Mouse (Mus musculus): Measurements from ENCODE around the gene Ly6g5c.

Ly6g5c gene

DNA sequence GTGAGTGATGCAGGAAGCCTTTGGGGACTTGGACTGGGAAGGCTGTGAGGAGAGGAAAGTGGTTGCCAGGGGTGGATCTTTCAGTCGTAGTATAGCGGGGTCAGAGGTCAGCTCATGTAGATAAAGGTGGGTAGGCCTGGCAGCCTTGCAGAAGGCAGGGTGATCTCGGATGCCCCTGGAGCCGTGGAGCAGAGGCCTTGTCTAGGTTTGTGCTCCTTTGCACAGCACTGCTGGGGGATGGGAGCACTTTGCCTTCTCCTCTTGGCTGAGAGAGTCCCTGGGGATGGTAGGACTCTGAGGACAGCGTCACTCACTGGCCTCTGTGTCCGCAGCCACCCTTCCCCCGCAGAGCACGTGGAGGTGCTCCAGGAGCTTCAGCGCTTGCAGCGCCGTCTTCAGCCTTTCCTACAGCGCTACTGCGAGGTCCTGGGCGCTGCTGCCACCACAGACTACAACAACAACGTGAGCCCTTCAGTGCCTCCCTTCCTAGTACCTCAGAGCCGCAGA, 32.5 kb downstream of the Ly6g5c start:
- DNase-seq (ENCODE audit: low spot score in 2 of 2) = no peak

DNA sequence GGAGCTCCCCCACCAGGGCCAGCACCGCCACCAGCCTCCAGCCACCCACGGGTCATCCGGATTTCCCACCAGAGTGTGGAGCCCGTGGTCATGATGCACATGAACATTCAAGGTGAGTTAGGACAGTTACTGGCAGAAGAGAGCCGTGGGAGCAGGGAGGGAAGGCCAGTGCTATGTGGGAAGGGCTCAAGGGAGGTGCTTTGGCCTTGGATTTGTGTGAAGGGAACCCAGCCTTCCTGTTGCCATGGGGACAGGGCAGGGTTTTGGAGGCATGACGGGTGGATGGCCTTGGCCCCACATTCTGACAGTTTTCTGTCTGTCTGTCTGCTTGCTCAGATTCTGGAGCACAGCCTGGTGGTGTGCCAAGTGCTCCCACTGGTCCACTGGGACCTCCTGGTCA, 33.9 kb downstream of the Ly6g5c start:
- no peak for DNase-seq (ENCODE audit: low spot score in 2 of 2)

DNA sequence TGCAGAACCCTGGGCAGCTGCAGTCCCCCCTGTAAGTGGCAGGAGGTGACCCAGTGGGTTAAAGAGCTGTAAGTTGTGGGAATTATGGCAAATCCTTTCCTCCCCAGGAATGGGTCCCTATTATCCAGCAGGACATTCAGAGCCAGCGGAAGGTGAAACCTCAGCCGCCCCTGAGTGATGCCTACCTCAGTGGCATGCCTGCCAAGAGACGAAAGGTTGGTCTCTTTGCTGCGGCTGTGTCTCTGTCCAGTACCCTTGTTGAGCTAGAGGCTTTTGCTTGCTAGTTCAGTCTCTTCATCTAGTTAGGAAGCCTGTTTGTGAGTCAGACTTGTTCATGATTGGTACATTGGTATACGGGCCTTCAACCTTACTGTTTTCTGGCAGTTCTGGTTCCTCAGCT, 38.1 kb downstream of the Ly6g5c start:
- DNase-seq (ENCODE audit: low spot score in 2 of 2) = no peak

DNA sequence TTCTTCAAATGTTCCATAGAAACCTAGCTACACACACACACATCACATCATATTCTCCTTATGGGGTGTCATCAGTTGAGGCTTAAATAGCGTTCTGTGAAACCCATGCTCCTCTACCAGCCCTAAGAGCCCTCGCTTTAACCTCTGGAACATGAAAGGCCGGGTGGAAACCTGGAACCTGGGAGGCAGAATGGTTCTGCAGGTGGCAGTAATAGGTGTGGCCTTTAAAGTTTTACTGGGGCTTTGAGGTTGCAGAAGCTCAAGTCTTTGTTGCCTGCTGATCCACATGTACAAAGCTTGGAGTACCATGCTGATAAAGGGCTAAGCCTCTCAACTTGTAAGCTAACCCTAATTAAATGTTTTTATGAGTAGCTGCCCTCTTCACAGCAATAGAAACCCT, 39.3 kb downstream of the Ly6g5c start:
- no peak for DNase-seq (ENCODE audit: low spot score in 2 of 2)

DNA sequence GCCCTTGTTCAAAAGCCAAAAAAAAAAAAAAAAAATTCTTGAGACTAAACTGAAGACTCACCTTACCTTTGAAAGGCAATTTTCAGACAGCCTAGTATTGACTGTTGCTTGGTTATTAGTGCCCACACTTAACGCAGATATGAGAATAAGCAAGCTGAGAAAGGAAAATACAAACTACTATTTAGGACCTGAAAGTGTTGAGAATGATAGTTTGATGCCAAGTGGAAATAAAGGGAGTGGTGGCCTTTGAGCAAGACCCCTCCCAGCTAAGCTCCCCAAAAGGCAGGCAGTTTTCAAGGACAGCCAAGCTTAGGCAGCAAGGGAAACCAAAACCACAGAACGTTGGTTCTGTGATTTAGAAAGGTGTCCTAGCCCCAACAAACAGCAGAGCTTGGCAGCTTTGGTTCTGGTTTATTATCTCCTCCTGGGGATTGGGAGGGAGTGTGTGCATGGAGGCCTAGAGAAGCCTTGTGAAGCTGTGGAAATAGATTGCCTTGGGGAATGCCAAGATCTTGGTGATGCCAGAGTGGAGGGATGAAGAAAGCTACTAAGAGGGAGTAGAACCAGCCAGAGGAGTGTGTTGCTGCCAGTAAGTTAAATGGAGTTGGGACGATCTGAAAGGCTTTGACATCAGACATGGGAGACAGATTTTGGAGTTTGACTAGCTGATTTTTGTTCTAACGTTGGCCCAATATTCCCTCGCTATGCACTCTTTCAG, 40.0 kb downstream of the Ly6g5c start:
- DNase-seq (ENCODE audit: low spot score in 2 of 2) = no peak

DNA sequence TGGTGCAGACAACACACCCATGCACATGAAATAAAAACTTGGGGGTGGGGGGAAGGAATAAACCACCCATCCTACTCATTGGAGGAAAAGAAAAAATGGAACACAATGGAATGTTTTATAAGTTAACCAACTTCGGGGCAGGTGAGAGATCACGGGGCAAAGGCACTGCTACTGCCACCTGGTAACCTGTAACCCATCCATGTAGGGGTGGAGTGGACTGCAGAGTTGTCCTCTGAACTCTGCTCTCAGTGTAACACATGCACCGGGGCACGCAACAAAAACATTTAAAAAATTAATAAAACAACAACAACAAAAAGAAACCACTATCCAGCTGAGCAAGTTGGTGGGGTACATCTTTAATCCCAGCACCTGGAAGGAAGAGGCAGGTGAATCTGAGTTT, 44.0 kb downstream of the Ly6g5c start:
- DNase-seq (ENCODE audit: low spot score in 2 of 2) = no peak

DNA sequence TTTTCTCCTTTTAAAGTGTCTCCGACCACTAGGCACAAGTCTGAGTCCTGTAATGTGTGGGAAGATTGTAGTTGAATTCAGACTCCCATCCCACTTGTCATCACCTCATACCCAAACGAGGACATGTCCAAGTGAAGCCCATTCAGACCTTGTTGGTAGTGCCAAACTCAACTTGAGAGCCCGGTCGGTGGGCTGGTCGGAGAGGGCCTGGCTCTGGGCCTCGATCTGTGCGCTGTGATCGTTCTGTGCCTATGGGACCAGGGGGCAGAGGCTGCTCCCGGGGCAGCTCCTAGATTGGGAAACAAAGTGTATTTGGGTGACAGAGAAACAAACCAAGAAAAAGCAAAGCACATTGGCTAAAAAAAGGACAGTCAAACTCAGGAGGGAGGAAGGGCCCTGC, 45.0 kb downstream of the Ly6g5c start:
- no peak for DNase-seq (ENCODE audit: low spot score in 2 of 2)

DNA sequence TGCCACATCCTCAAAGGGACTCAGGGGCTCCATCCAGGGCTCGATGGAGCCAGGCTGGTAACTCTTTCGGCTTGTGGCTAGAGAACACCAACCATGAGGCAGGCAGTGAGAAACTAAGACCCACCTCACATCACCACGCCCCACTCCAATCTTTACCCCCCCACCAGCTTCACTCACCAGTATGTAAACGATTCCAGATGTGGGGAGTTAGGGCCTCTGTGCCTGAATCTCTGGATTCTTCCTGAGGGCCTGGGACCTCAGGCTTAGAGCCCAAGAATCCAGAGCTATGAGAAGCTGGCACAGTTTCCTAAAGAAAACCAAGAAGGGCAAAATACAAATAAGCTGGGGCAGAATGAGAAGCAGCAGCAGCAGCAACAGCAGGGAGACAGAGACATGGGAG, 45.9 kb downstream of the Ly6g5c start:
- no peak for DNase-seq (ENCODE audit: low spot score in 2 of 2)

DNA sequence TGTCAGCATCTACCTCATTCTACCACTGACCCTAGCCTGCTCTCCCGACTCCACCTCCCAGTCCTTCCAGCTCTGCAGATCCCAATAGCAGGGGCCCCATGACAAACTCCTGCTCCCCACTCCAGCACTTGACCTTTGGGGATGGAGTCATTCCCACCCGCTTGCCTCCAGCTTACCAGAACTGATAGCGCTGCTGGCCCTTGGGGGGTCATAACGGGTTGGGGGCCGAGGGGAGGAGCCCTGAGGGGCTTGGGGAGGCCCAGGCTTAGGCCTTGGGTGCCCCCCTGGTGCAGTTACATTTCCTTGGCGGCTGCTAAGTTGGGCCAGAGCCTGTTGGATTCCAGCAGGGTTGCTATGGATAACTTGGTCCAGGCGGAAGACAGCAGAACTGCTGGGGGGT, 46.5 kb downstream of the Ly6g5c start:
- DNase-seq (ENCODE audit: low spot score in 2 of 2) = peak in 1 of 2 experiments; percentile 60

DNA sequence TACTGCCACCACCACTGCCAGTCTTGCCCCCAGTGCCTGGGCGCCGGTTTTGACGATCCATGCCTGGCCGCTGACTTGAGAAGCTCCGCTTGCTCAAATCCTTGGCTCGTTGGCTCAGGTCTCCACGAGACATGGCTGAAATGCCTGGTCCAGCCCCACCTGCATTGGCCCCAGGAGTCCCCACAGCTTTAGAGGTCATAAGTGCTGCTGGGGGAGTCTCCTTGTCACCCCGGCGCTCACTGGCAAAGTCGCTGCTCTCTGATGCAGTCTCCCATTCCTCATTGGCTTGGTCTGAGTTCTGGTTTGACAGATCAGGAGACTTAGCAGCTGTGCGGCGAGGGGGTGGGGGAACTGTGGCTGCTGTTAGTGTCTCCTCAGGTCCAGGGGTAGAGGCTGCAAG, 47.4 kb downstream of the Ly6g5c start:
- no peak for DNase-seq (ENCODE audit: low spot score in 2 of 2)

DNA sequence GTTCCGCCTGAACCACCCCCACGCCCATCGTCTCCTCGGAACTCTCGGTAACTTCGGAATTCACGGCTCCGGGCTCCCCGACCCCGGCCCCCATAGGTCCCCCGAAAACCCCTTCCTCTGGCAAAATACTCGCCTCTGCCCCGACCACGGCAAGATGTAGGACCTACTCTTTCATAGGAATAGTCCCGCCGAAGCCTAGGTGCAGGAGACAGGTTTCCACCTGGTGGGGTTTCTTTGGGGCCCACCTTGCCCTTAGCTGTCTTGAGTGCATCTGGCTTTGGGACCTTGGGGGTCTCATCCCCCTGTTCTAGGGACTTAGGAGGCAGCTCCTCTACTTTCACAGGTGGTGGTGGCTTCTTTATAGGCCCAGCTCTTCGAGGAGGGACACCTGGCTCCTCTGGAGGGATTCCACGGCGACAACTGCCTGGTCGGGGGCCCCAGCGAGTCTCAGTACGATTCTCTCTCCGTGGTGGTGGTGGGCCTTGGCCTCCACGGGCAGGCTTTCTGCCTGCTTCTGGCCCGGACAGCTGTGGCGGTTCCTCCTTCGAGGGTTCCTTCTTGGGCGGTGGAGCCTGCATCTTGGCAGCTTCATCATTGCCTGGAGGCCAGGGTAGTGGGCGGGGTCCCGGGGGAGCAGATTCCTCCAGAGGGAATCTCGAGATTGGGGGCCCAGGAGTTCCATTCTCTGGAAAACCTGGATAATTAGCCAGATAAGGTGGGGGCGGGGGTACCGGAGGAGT, 48.6 kb downstream of the Ly6g5c start:
- DNase-seq (ENCODE audit: low spot score in 2 of 2) = peak in 1 of 2 experiments; percentile 65

DNA sequence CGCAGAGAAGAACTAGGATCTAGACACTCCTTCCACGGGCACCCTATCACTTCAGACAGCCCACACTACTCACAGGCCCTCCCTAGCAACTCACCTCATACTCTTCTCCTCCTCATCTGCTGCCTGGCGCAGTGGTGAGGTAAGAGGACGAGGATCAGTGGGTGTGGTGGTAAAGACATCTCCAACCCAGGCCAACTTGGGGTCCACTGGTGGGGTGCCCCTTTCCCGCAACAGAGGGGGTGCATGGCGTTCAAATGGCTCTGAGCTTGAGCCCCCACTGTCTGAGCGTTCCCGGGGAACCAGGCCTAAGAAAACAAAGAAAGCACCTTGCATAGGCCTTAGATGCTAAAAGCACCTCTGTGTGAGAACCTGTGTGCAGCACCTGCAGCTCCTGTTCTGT, 49.2 kb downstream of the Ly6g5c start:
- DNase-seq (ENCODE audit: low spot score in 2 of 2) = peak in 1 of 2 experiments; percentile 60

DNA sequence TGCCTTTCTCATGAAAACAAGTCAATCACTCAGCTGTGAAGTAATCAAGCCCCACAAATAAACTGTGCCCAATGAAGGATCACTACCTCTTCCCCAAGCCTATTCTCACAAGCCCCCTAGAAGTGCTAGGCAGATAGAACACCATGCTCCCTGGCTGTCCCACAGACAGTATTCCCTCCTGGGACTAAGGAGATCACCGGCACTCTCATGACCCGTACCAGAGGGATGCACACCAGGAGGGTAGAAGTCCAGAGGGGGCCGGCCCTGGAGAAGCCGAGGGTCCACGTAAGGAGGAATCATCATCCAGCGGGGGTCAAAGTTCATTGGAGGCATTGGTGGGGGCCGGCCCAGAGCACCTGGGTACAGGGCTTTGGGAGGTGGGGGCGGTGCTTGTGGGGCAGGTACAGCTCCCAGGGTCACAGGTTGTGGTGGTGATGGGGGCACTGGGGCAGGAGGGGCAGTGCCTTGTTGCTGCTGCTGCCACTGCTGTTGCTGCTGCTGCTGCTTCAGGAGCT, 49.6 kb downstream of the Ly6g5c start:
- DNase-seq (ENCODE audit: low spot score in 2 of 2) = peak in 1 of 2 experiments; percentile 59

DNA sequence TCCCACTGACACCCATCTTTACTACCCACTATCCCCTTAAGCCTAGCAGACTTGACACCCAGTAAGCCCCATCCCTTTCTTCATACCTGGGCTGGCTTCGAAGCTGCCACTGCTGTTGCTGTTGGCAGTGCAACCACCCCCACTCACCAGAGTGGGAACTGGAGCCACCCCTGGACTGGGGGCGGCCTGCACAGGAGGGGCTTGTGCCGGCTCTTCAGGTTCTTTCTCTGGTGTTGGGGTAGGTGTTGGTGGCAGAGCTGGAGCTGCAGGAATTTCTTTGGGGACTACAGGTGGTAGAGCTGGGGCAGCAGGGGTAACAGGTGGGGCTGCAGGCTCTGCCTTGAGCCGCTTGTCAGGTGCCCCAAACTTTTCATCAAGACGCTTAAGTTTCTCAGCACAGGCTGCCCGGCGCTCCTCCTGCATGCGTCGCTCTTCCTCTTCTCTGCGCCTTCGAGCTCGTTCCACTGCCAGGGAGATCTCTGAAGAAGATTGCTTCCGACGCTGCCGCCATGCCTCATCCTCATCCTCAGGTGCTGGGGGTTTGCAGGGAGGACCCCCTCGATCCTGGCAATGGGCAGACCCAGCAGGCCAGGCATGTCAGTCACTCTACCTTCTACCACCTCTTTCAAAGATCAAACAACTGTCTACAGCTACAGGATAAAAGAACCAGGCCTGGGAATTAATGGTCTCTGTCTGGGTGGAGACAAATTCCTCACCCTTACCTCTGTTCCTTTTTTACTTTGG, 50.9 kb downstream of the Ly6g5c start:
- DNase-seq (ENCODE audit: low spot score in 2 of 2) = peak in 1 of 2 experiments; percentile 60

DNA sequence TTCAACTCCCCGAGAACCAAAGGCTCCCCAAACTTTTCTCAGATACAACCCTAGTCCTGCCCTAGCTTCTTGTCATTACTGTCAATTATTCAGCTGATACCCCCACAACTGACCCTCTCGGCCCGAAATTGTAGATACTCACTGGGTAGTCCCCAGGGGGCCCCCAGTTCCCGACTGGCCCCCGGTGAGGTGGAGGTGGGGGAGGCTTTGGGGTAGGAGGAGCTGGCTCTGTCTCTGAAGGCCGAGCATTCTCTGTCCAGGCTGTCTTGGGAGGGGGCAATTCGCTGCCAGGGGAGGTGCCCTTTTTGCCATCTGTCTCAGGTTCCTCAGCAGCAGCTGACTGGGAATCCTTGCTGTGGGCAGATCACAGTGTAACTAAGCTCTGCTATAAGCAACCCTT, 51.6 kb downstream of the Ly6g5c start:
- DNase-seq (ENCODE audit: low spot score in 2 of 2) = no peak

DNA sequence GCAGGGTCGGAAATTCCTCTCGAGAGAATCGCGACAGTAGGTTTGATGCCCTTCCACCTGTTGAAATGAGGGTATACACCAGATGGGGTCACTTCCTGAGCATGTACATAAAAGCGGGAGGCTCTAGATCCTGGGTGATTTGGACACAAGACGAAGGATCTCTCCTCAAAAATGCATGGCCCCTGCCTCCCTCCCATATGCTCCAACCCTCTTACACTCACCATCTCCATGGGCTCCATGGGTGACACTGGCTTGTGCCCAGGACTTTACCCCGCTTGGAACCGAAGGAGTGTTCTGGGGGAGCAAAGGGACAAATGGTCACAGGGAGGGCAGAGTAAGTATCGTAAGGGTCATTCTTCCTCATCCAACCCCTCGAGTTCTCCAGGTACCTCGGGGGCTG, 53.3 kb downstream of the Ly6g5c start:
- no peak for DNase-seq (ENCODE audit: low spot score in 2 of 2)

Data from spleen, postnatal 4 days (tissue).